Mouse (Mus musculus): ENCODE data around the gene Gpr37l1.

DNA sequence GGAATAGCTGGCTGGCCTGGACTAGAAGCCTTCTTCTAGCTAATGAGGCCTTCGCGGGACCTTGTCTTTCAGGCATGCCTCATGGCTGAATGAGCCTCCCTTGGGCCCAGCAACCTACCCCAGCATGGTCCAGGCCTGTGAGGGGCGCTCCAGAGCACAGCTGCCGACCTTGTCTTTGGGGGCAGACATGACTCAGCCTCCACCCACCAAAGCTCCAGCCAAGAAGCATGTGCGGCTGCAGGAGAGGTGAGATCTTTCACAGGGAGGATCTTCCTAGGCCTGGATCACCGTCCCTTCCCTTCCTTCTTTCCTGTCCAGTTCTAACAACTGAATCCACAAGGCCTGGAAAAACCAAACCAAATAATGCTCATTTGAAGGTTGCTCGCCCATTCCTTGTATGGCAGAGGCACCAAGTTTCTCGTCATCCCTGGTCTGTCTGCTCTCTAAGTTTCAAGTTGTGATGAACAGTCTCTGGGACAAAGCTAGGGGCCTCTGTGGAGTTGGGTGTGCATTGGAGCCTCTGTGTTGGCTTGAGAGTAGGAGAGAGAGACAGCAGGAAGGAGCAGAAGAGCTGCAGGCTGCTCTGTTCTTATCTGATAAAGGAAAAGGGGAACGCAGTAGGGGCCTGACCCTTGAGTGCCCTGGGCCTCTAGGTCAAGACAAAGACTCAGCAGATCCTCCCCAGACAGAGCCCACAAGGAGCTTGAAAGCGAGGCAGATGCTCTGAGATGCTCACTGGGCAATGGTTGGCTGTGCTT is 33.6 kb downstream of the Gpr37l1 start:
- TF ChIP-seq CTCF (IDR thresholded peaks at IDR 0.05; ENCODE audit: borderline replicate concordance, insufficient read depth, low read length) = no peak
- TF ChIP-seq POLR2A (IDR thresholded peaks at IDR 0.05; ENCODE audit: low read depth, low read length) = no peak

All from embryonic fibroblast, embryonic 13.5 days (primary cell).